Mouse (Mus musculus) liver, embryonic 15.5 days (tissue): Measurements from ENCODE around the gene Bhlha15. TPM values are rescaled to one million over a fixed set of nuclear protein-coding genes. Genes with fewer than 3 reads are reported as not detected.

ENCODE experiments used
- ATAC-seq: fragments of 200-750 bp; cut with Nextera tagmentation; 2 replicates; pipeline ENCODE4 v1.8.0; 2017; ENCODE audit warnings: moderate number of reproducible peaks, mild to moderate bottlenecking, moderate library complexity; ENCODE audit not compliant: insufficient read depth
- H3K27ac ChIP-seq: fragments of 300-500 bp; sonication (generic); replicated peaks from 2 replicates; pipeline ENCODE4 v1.5.1; 2015; ENCODE audit warnings: mild to moderate bottlenecking, inconsistent platforms
- H3K27me3 ChIP-seq: fragments of 300-500 bp; sonication (generic); 2 replicates; pipeline ENCODE4 v1.6.1; 2015; ENCODE audit warnings: mild to moderate bottlenecking, inconsistent platforms
- H3K36me3 ChIP-seq: fragments of 300-500 bp; sonication (generic); replicated peaks from 2 replicates; pipeline ENCODE4 v1.6.1; 2015; ENCODE audit warnings: moderate library complexity, mild to moderate bottlenecking, inconsistent platforms
- H3K4me1 ChIP-seq: fragments of 300-500 bp; sonication (generic); replicated peaks from 2 replicates; pipeline ENCODE4 v1.6.1; 2015; ENCODE audit warnings: inconsistent platforms
- H3K4me2 ChIP-seq: fragments of 300-500 bp; sonication (generic); 2 replicates; pipeline ENCODE4 v1.6.1; 2015; ENCODE audit warnings: moderate library complexity, mild to moderate bottlenecking, inconsistent platforms
- H3K4me3 ChIP-seq: fragments of 300-500 bp; sonication (generic); replicated peaks from 2 replicates; pipeline ENCODE4 v1.5.1; 2015; ENCODE audit warnings: mild to moderate bottlenecking, inconsistent platforms
- H3K9ac ChIP-seq: fragments of 300-500 bp; sonication (generic); 2 replicates; pipeline ENCODE4 v1.6.1; 2015; ENCODE audit warnings: moderate library complexity, mild to moderate bottlenecking, inconsistent platforms
- H3K9me3 ChIP-seq: fragments of 300-500 bp; sonication (generic); replicated peaks from 2 replicates; pipeline ENCODE4 v1.6.1; 2016; ENCODE audit warnings: inconsistent platforms
- WGBS: fragments of 180-500 bp; shearing (Covaris S2); methylation state at CpG from one replicate; pipeline ENCODE4 v1.1.7; 2015; ENCODE audit warnings: mixed read lengths; ENCODE audit not compliant: insufficient replicate concordance; 5-methylcytosine and 5-hydroxymethylcytosine counted together
- polyA plus RNA-seq: library from polyadenylated mRNA; unstranded; fragments of >200 nt; fragmentation: Nextera tagmentation; extraction: Ambion mirVana; gene quantifications from 2 replicates; pipeline ENCODE4 v1.2.1, GENCODE M21; 2015

Bhlha15 gene
- polyA plus RNA-seq, 1 experiment from 2014 or later, result 0.56 TPM

DNA sequence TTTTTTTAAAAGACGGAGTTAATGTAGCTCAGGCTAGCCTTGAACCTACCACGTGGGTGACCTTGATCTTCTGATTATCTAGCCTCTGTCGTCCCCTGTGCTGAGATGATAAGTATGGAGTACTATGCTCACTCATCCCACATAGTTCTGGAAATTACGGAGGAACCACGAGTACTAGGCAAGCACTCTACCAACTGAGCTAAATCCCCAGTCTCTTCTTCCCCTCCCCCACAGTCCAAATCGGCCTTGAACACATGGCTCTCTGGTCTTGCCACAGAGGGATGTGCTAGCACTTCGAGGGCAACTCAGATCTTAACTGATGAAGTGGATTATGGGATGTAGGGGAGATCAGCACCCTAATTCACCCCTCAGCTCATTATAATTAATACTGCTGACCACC lies 28.0 kb downstream of the Bhlha15 start:
- H3K9ac ChIP-seq, result no peak overlapping the region
- no peak for ATAC-seq
- WGBS, result 43% methylated on average over 7 of the region's 7 CpGs

DNA sequence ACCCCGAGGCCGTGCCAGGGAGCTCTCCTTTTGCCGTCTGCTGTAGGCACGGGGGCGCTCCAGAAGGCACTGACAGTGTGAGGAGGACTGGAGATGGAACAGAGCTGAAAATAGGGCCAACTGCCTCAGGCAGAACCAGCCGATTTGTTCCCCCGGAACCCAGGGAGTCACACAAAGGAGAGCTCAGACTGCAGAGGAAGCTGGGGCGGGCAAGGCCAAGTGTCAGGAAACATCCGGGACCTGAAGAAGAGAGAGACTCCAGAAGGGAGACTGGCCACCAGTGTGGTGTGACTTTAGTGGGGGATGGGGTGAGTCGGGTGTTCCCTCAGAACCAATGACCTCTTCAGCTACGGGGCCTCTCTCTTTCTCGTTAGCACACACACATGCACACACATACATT lies 29.2 kb downstream of the Bhlha15 start:
- H3K27me3 ChIP-seq, result no peaks in the 10 kb centered on the region
- H3K9ac ChIP-seq, result no peak overlapping the region
- WGBS, result 49% methylated on average over 12 of the region's 12 CpGs
- no peak overlapping the region for H3K4me3 ChIP-seq
- no peak overlapping the region for H3K4me2 ChIP-seq
- no peaks in the 10 kb centered on the region for H3K36me3 ChIP-seq
- no peak overlapping the region for H3K27ac ChIP-seq
- no peaks in the 10 kb centered on the region for H3K9me3 ChIP-seq
- peaks cover 19% of the 10 kb centered on the region for H3K4me1 ChIP-seq
- ATAC-seq, result no peak

More for the DNA sequence above, 28.0 kb downstream of the Bhlha15 start:
- Histone ChIP-seq H3K4me1 (peaks cover 6% of the 10 kb centered on the region), H3K4me3 (no peak overlapping the region), H3K36me3 (no peaks in the 10 kb centered on the region), H3K9me3 (no peaks in the 10 kb centered on the region), H3K27ac (no peak overlapping the region), H3K27me3 (no peaks in the 10 kb centered on the region), H3K4me2 (no peak overlapping the region)

DNA sequence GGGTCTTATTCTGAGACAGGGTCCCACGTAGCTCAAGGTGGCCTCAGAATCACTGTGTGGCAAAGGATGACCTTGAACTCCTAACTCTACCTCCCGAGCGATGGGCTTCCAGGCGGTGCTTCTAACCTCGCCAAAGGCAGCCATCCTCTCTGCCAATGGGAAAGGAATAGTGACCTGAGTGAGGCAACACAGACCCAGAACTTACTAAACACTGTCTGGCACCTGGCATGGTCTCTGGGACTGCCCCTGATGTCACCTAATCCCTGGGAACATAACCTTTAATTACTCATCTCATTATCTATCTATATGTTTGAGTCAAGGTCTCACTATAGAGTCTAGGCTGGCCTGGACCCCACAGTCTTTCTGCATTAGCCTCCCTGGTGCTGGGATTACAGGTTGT lies 29.9 kb downstream of the Bhlha15 start:
- Histone ChIP-seq H3K9ac (no peak overlapping the region), H3K27me3 (no peaks in the 10 kb centered on the region), H3K27ac (no peak overlapping the region), H3K4me1 (peaks cover 22% of the 10 kb centered on the region), H3K4me2 (no peak overlapping the region), H3K4me3 (no peak overlapping the region), H3K36me3 (no peaks in the 10 kb centered on the region), H3K9me3 (no peaks in the 10 kb centered on the region)
- 66% methylated on average over 5 of the region's 5 CpGs for WGBS
- ATAC-seq, result no peak

DNA sequence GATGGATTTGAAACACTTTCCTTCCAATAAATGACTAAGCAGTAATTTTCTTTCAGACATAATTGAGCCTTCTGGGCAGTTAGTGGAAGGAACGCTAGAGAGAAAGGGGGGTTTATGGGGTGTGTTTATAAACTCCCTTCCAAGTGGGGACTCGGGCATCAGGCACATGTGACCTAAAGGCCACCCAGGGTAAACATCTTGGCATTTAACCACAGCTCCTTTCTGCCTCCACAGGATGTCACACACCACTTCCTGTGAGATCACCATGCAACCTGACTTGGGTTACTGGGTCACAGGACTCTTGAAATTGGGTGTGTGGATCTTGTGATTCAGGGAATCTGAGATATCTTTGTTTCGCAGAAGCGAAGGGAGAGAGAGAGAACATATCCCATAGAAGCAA lies 31.2 kb downstream of the Bhlha15 start:
- no peak overlapping the region for H3K4me2 ChIP-seq
- ATAC-seq, result no peak
- WGBS, result 39% methylated on average over 4 of the region's 4 CpGs
- H3K4me3 ChIP-seq, result no peak overlapping the region
- no peaks in the 10 kb centered on the region for H3K27me3 ChIP-seq
- H3K27ac ChIP-seq, result no peak overlapping the region
- H3K9ac ChIP-seq, result no peak overlapping the region
- no peaks in the 10 kb centered on the region for H3K36me3 ChIP-seq
- peaks cover 22% of the 10 kb centered on the region for H3K4me1 ChIP-seq
- no peaks in the 10 kb centered on the region for H3K9me3 ChIP-seq

DNA sequence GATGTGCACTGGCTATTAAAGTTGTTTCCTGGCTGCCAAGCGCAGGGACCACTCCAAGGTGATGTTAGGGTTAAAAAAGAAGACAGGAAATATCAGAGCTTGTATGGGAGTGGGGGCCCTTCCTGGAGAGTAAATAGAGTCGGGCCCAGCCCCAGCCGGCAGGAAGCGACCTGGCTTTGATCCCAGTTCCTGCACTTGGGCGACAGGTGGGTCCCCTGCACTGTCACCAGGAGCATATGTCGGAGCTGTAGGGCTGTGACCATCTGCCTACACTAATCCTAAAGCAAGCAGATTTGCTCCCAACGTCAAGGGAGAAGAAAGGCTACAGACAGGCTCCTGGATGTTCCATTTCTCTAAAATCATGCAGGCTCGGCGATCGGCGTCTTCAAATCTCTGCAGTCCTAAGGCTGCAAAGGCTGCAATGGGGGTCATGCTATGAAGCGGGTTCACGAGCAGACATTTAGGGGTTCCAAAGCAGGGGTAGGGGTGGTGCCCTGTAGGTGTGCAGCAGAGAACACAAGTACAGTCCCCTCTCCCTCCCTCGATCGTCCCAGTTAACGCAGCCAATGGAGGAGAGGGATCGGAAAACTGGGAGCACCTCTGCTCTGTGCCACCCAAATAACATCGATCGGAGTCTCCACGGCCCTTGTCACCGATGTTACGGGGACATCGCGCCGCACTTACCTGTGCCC lies 32.9 kb downstream of the Bhlha15 start:
- WGBS, result 3% methylated on average over 25 of the region's 25 CpGs
- Histone ChIP-seq H3K9me3 (no peaks in the 10 kb centered on the region), H3K27ac (peak overlapping the region; percentile 38; the same call in 1 of the 2 replicates), H3K4me2 (peak overlapping the region; percentile 93), H3K4me1 (peaks cover 22% of the 10 kb centered on the region), H3K9ac (peak overlapping the region; percentile 68), H3K27me3 (no peaks in the 10 kb centered on the region), H3K36me3 (no peaks in the 10 kb centered on the region), H3K4me3 (peak overlapping the region; percentile 70)
- no peak; the same call in none of the 2 replicates for ATAC-seq

DNA sequence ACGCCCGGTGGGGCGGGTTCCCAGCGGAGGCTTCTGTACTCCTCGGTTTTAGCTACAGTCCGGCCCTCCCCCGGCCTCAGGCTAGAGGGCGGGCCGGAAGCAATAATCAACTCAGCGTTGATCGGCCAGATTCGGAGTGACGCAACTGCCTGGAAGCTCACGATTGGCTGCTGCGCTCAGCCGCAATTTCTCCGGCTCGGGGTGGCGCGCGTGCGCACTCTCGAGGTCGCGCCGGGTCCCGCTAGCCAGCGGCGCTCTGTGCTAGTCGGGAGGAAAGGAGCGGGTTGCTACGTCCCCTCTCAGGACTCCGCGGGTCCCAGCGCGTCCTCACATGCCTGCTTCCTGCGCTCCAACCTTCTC lies 33.4 kb downstream of the Bhlha15 start, which contains the start of gene Tecpr1:
Gene Tecpr1 (minus strand): TSS at position 113 of the 360 bp plus-strand sequence.
- WGBS, result under 1% methylated on average over 37 of the region's 37 CpGs

DNA sequence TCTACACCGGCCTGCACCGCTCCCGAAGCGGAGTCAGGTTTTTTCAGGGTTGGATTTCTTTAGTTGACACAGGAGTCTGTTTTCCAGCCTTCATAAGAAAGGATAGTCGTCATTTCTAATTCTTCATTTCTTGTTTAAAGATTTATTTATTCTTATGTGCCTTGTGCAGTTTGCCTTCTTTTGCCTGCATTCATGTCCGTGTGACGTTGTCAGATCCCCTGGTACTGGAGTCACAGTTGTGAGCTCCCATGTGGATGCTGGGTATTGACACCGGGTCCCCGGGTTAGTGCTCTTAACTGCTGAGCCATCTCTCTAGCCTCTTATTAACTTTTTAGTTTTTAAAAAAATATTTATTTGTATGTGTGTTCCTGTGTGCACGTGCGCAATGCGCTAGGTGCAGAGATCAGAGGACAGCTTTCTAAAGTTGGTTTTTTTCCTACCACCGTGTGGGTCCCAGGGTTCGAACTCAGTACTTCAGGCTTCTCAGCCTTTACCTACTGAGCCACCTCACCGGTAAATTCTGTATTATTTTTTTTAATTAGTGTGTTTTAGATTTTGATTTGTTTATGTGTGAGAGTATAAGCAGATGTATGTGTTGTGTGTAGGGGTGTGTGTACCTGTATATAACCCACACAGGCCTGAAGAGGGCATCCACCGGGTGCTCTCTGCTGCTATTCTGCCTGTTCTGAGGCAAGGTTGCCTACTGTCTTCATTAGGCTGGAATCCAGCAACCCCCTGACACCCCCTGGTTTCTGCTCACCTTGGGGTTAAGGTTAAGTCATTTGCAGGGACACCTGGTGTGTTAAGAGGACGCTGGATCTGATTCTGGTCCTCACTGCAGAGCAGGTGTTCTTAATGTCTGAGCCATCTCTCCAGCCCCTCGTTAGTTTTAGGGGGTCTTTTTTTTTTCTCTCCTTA lies 34.1 kb downstream of the Bhlha15 start:
- ATAC-seq, result peak; percentile 23; the same call in 1 of the 2 replicates
- H3K4me2 ChIP-seq, result peak overlapping the region; percentile 93
- H3K9ac ChIP-seq, result peak overlapping the region; percentile 61
- peak overlapping the region; percentile 70 for H3K4me3 ChIP-seq
- H3K4me1 ChIP-seq, result peaks cover 22% of the 10 kb centered on the region
- no peaks in the 10 kb centered on the region for H3K27me3 ChIP-seq
- no peaks in the 10 kb centered on the region for H3K36me3 ChIP-seq
- 24% methylated on average over 18 of the region's 18 CpGs for WGBS
- no peaks in the 10 kb centered on the region for H3K9me3 ChIP-seq
- 0 out of 2 replicates have a peak overlapping the region, but pooled peaks have one; percentile 39 for H3K27ac ChIP-seq

More for the DNA sequence above, 33.4 kb downstream of the Bhlha15 start, which contains the start of gene Tecpr1:
- Histone ChIP-seq H3K27me3 (no peaks in the 10 kb centered on the region), H3K4me1 (peaks cover 22% of the 10 kb centered on the region), H3K4me2 (peak within 1 kb of the TSS; percentile 93), H3K9ac (peak within 1 kb of the TSS; percentile 68), H3K9me3 (no peaks in the 10 kb centered on the region), H3K36me3 (no peaks in the 10 kb centered on the region), H3K27ac (peak within 1 kb of the TSS; percentile 39; the same call in 1 of the 2 replicates), H3K4me3 (peak within 1 kb of the TSS; percentile 70)
- ATAC-seq, result peak; percentile 95

DNA sequence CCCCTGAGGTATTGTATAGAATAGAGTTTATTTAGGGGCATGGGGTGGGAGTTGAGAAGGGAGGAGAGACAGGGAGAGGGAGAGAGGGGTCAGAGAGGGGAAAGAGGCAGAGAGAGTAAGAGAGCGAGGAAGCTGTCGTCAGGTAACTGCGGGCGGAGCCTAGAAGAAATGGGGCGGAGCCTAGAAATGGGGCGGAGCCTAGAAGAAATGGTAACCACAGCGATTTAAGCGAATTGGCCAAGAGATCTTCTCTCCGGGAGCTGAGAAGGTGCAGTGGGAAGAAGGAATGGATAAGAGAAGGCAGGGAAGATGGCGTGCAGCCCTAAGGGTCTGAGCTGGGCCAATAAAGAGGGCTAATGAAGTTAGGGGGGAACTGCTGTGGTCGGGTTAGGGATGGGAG lies 36.1 kb downstream of the Bhlha15 start:
- Histone ChIP-seq H3K4me3 (no peak overlapping the region), H3K4me1 (peaks cover 22% of the 10 kb centered on the region), H3K9ac (no peak overlapping the region), H3K4me2 (no peak overlapping the region), H3K36me3 (no peaks in the 10 kb centered on the region), H3K27ac (no peak overlapping the region), H3K9me3 (no peaks in the 10 kb centered on the region), H3K27me3 (no peaks in the 10 kb centered on the region)
- 28% methylated on average over 11 of the region's 11 CpGs for WGBS
- ATAC-seq, result no peak

DNA sequence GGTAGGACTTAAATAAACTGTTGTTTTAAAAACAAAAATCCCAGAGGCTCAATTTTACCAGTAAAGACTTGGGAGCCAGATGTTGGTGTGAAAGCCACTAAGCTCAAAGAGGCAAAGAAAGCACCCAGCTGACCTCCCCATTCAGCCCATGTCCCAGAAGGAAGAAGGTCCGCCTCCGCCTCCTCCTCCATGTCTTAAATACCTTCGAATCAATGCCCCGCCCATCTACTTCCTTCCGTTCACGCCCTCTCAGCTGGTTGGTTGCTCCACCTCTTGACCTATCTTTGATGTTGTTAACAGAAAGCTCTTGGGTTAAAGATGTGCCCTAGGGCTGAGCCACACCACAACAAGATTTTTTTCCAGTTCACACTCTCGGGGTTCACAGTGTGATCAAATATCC lies 40.1 kb downstream of the Bhlha15 start:
- no peaks in the 10 kb centered on the region for H3K36me3 ChIP-seq
- no peak overlapping the region for H3K9ac ChIP-seq
- H3K4me3 ChIP-seq, result no peak overlapping the region
- WGBS, result 67% methylated on average over 7 of the region's 7 CpGs
- no peaks in the 10 kb centered on the region for H3K4me1 ChIP-seq
- H3K4me2 ChIP-seq, result no peak overlapping the region
- no peaks in the 10 kb centered on the region for H3K9me3 ChIP-seq
- H3K27me3 ChIP-seq, result no peaks in the 10 kb centered on the region
- no peak overlapping the region for H3K27ac ChIP-seq
- no peak for ATAC-seq

DNA sequence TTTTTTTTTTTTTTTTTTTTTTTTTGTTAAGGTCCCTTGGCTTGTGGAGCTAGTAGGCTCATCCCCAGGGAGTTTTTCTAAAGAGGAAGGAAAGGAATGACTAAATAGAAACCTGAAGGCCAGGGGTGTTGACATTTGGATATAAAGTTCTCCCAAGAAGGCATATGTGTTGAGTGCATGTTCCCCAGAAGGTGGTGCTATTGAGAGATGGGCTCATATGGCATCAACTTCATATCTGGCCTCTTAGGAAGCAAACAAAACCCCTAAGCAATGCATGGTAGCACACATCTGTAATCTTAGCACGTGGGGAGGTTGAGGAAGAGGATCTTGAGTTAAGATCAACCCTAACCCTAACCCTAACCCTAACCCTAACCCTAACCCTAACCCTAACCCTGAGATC lies 41.3 kb downstream of the Bhlha15 start:
- ATAC-seq, result no peak
- no peaks in the 10 kb centered on the region for H3K27me3 ChIP-seq
- no peak overlapping the region for H3K27ac ChIP-seq
- no peaks in the 10 kb centered on the region for H3K36me3 ChIP-seq
- H3K9ac ChIP-seq, result no peak overlapping the region
- no peaks in the 10 kb centered on the region for H3K4me1 ChIP-seq
- 41% methylated on average over 1 of the region's 1 CpGs for WGBS
- H3K4me3 ChIP-seq, result no peak overlapping the region
- H3K4me2 ChIP-seq, result no peak overlapping the region
- H3K9me3 ChIP-seq, result no peaks in the 10 kb centered on the region

DNA sequence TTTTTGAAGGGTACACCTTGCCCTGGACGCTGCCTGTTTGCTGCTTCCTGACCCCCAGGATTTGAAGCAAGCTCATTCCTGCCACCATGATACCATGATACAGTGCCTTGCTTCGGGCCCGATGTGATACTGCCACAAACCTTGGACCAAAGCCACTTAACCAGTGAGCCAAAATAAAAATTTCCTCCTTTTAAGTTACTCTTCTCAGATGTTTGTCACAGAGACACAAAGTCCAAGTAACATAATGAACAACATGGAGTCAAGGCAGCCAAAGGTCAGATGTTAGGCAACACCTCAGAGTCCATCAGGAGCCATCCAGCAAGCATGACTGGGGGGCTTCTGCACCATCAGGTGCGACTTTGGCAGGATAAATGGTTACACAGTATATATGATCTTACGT lies 42.4 kb downstream of the Bhlha15 start:
- H3K4me3 ChIP-seq, result no peak overlapping the region
- H3K27ac ChIP-seq, result no peak overlapping the region
- no peaks in the 10 kb centered on the region for H3K9me3 ChIP-seq
- no peaks in the 10 kb centered on the region for H3K4me1 ChIP-seq
- H3K4me2 ChIP-seq, result no peak overlapping the region
- WGBS, result 66% methylated on average over 5 of the region's 5 CpGs
- no peak overlapping the region for H3K9ac ChIP-seq
- H3K27me3 ChIP-seq, result no peaks in the 10 kb centered on the region
- ATAC-seq, result no peak
- no peaks in the 10 kb centered on the region for H3K36me3 ChIP-seq
